Mouse (Mus musculus): ENCODE measurements around the gene Tfap2a. TPM values are rescaled to one million over a fixed set of nuclear protein-coding genes. Genes with fewer than 3 reads are reported as not detected.

Gene Tfap2a
- polyA plus RNA-seq, 1 experiment from 2014 or later = 0.22 TPM

DNA sequence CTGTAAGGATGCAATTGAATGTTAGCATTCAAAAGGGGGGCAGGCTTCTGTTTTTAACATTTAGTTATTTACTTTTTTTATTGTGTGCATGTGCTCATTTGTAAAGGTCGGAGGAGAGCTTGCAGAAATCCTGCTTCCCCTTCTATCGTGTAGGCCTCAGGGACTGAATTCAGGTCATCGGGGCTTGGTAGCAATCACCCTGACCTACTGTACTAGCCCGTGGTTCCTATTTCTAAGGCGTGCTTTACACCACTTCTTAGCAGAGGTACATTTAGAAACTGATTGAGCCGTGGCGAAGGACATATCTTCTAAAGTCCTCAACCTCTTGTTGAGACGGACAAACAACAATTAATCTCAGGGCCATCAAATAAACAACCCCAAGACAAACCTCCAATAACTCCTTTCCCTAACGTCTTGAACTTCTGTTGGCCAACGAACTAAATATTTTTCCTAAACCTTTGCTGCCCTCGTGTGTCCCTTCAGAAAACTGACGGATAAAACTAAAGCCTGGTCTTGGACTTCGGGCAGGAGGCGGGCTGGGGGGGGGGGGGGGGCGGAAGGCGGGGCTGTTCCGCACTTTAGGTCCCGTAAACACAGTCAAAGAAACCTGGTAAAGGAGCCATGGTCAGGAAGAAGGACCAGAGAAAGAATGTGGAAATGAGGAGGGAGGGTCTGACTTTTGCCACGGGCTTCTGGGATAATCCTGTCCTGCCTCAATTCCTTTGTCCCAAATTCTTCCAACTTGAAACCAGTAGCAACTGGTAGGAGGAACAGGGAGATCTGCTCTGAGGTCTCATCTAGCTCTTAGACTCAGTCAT is 10.8 kb upstream of the Tfap2a start:
- Histone ChIP-seq H3K9ac (ENCODE audit: low read length) (no peak overlapping the region), H3K27me3 (ENCODE audit: control insufficient read depth, insufficient read depth, low read length) (peaks cover 29% of the 10 kb centered on the region), H3K36me3 (ENCODE audit: control insufficient read depth, insufficient read depth, low read length) (no peaks in the 10 kb centered on the region), H3K9me3 (ENCODE audit: control insufficient read depth, low read length) (peaks cover 3% of the 10 kb centered on the region; the same call in 1 of the 2 replicates), H3K4me3 (ENCODE audit: control insufficient read depth in 1 of 2, insufficient read depth in 1 of 2, low read depth in 1 of 2, low read length in 2 of 2) (no peak overlapping the region), H3K27ac (replicated peaks in 1 of 2; ENCODE audit: control insufficient read depth in 1 of 2, insufficient read depth in 1 of 2, low read depth in 2 of 2, low read length in 2 of 2) (no peak overlapping the region), H3K4me1 (ENCODE audit: control insufficient read depth in 2 of 2, insufficient read depth in 2 of 2, low read length in 2 of 2) (peaks cover 0 to 10% of the 10 kb centered on the region in 2 experiments; a peak in 2 of 4 replicates), H3K4me2 (ENCODE audit: low read length) (peak overlapping the region; percentile 50)
- 15% methylated on average over 19 of the region's 19 CpGs for WGBS
- ATAC-seq (ENCODE audit: insufficient number of reproducible peaks, insufficient read depth, low FRiP score, low read depth) = no peak

DNA sequence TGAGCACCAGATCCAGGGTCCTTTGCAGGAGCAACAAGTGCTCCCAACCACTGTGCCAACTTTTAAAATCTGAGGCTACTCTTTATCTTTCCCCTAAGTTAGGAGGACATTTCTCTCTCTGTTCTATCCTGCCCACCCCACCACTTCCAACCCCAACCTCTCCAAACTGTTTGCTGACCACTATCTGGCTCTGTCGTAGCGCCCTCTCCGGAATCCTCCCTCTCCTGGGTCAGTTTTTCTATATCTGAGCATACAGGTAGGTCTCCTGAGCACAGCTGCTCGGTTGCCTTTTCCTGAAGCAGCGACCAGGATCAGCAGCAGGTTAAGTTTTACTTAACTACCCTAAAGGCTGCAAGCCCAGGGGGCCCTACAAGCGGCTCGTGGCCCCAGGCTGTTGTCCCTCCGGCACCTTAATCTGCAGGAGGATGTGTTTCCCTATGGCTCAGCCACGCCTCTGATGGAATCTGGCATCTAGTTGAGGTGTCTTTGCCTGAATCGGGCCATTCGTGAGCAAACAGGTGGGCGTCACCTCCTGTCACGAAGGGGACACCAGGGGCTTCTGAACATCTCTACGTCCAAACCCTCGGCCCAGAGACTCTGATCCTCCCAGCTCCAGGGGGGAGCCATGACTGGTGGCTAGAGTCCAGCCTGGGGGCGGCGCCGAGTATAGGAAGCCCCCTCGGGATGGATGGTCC is 6.1 kb upstream of the Tfap2a start:
- Histone ChIP-seq H3K4me3 (ENCODE audit: control insufficient read depth in 1 of 2, insufficient read depth in 1 of 2, low read depth in 1 of 2, low read length in 2 of 2) (peak overlapping the region in 1 of 2 experiments; percentile 18; a peak in 2 of 4 replicates), H3K27ac (replicated peaks in 1 of 2; ENCODE audit: control insufficient read depth in 1 of 2, insufficient read depth in 1 of 2, low read depth in 2 of 2, low read length in 2 of 2) (no peak overlapping the region), H3K36me3 (ENCODE audit: control insufficient read depth, insufficient read depth, low read length) (no peaks in the 10 kb centered on the region), H3K27me3 (ENCODE audit: control insufficient read depth, insufficient read depth, low read length) (peaks cover 75% of the 10 kb centered on the region), H3K4me2 (ENCODE audit: low read length) (peak overlapping the region; percentile 58), H3K9me3 (ENCODE audit: control insufficient read depth, low read length) (peaks cover 3% of the 10 kb centered on the region; the same call in 1 of the 2 replicates), H3K9ac (ENCODE audit: low read length) (no peak overlapping the region), H3K4me1 (ENCODE audit: control insufficient read depth in 2 of 2, insufficient read depth in 2 of 2, low read length in 2 of 2) (peaks cover 0 to 10% of the 10 kb centered on the region in 2 experiments; a peak in 3 of 4 replicates)
- WGBS = 1% methylated on average over 19 of the region's 19 CpGs
- no peak for ATAC-seq (ENCODE audit: insufficient number of reproducible peaks, insufficient read depth, low FRiP score, low read depth)

DNA sequence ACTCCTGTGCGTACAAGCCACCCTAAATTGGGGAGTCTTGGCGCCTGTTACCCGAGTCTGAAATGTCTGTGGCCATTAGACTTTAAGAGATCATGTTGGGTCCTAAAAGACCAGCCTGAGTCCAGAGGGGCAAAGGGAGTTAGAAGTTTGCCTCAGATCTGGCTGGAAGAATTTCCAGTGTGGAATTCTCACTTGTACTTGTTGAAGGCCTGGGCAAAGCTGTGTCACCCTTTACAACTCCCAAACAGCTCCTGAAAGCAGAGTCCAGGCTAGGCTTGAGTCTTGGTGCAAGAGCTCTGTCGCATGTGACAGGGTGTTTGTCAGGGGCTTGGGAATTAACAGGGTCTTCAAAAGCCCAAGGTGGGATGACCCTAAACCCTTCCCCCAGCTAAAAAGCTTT is 5.0 kb upstream of the Tfap2a start:
- WGBS = 20% methylated on average over 4 of the region's 4 CpGs
- Histone ChIP-seq H3K4me1 (ENCODE audit: control insufficient read depth in 2 of 2, insufficient read depth in 2 of 2, low read length in 2 of 2) (peaks cover 0 to 10% of the 10 kb centered on the region in 2 experiments; a peak in 3 of 4 replicates), H3K9me3 (ENCODE audit: control insufficient read depth, low read length) (peaks cover 3% of the 10 kb centered on the region; the same call in 1 of the 2 replicates), H3K36me3 (ENCODE audit: control insufficient read depth, insufficient read depth, low read length) (no peaks in the 10 kb centered on the region), H3K9ac (ENCODE audit: low read length) (no peak overlapping the region), H3K4me2 (ENCODE audit: low read length) (no peak overlapping the region), H3K27me3 (ENCODE audit: control insufficient read depth, insufficient read depth, low read length) (peaks cover 86% of the 10 kb centered on the region), H3K4me3 (ENCODE audit: control insufficient read depth in 1 of 2, insufficient read depth in 1 of 2, low read depth in 1 of 2, low read length in 2 of 2) (no peak overlapping the region), H3K27ac (replicated peaks in 1 of 2; ENCODE audit: control insufficient read depth in 1 of 2, insufficient read depth in 1 of 2, low read depth in 2 of 2, low read length in 2 of 2) (no peak overlapping the region)
- ATAC-seq (ENCODE audit: insufficient number of reproducible peaks, insufficient read depth, low FRiP score, low read depth) = no peak

DNA sequence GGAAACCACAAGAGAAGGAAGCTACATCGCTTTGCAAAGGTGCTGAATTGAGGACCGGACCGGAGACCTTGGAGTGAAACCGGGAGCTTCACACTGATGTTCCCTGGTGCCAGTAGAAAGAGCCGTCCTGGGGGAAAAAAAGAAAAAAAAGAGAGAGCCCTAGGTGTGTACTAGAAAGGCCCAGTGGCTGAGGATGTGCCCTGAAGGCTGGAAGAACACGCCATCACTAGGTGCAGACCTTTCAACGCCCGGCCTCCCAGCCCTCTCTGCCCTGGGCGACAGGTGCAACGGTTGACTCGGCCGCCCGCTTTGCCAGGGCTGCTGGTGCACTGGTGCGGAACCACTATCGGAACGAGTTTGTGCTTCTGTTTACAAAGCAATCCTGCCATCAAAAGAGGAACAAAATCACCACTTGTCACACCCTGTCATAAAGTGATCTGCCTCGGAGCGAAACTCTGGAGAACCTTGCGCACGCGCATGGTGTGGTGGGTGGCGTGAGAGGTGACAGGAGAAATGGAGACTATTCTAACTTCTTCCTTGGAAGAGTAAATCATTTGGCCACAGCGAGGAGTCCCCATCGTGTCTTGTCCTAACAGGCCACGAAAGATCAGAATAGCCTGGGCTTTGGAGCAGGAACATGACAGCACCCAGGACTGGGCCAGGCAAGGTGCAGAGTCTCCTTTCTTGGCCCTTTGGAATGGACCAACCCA is 3.8 kb upstream of the Tfap2a start:
- Histone ChIP-seq H3K9ac (ENCODE audit: low read length) (no peak overlapping the region), H3K4me1 (ENCODE audit: control insufficient read depth in 2 of 2, insufficient read depth in 2 of 2, low read length in 2 of 2) (peaks cover 0 to 10% of the 10 kb centered on the region in 2 experiments; a peak in 3 of 4 replicates), H3K36me3 (ENCODE audit: control insufficient read depth, insufficient read depth, low read length) (no peaks in the 10 kb centered on the region), H3K9me3 (ENCODE audit: control insufficient read depth, low read length) (peaks cover 3% of the 10 kb centered on the region; the same call in 1 of the 2 replicates), H3K4me2 (ENCODE audit: low read length) (no peak overlapping the region), H3K4me3 (ENCODE audit: control insufficient read depth in 1 of 2, insufficient read depth in 1 of 2, low read depth in 1 of 2, low read length in 2 of 2) (no peak overlapping the region), H3K27me3 (ENCODE audit: control insufficient read depth, insufficient read depth, low read length) (peaks cover 95% of the 10 kb centered on the region), H3K27ac (replicated peaks in 1 of 2; ENCODE audit: control insufficient read depth in 1 of 2, insufficient read depth in 1 of 2, low read depth in 2 of 2, low read length in 2 of 2) (no peak overlapping the region)
- ATAC-seq (ENCODE audit: insufficient number of reproducible peaks, insufficient read depth, low FRiP score, low read depth) = no peak
- 4% methylated on average over 25 of the region's 25 CpGs for WGBS

DNA sequence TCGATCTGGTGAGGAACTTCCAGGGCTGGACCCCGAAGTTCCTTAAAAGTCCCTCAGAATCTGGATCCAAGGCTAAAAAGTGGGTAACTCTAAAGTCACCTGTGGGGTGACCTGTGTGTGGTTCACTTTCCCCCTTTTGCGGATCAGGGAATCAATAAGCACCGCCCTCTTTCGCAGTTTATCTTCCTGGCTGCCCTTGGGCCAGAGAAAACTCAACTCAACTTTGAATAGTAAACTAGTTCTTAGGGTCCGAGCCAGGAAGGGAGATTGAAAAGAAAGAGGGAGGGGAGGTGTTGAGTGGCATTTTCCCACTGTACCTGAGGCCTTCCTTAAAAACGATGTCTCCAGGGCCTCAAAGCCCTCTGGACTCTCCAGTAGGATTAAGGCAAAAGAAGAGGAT is 3.3 kb upstream of the Tfap2a start:
- ATAC-seq (ENCODE audit: insufficient number of reproducible peaks, insufficient read depth, low FRiP score, low read depth) = no peak
- no peak overlapping the region for H3K9ac ChIP-seq (ENCODE audit: low read length)
- no peaks in the 10 kb centered on the region for H3K36me3 ChIP-seq (ENCODE audit: control insufficient read depth, insufficient read depth, low read length)
- H3K4me3 ChIP-seq (ENCODE audit: control insufficient read depth in 1 of 2, insufficient read depth in 1 of 2, low read depth in 1 of 2, low read length in 2 of 2) = no peak overlapping the region
- no peak overlapping the region for H3K27ac ChIP-seq (replicated peaks in 1 of 2; ENCODE audit: control insufficient read depth in 1 of 2, insufficient read depth in 1 of 2, low read depth in 2 of 2, low read length in 2 of 2)
- H3K27me3 ChIP-seq (ENCODE audit: control insufficient read depth, insufficient read depth, low read length) = peaks cover 99% of the 10 kb centered on the region
- 1% methylated on average over 7 of the region's 7 CpGs for WGBS
- H3K4me1 ChIP-seq (ENCODE audit: control insufficient read depth in 2 of 2, insufficient read depth in 2 of 2, low read length in 2 of 2) = peaks cover 0 to 10% of the 10 kb centered on the region in 2 experiments; a peak in 3 of 4 replicates
- no peak overlapping the region for H3K4me2 ChIP-seq (ENCODE audit: low read length)
- H3K9me3 ChIP-seq (ENCODE audit: control insufficient read depth, low read length) = peaks cover 3% of the 10 kb centered on the region; the same call in 1 of the 2 replicates

DNA sequence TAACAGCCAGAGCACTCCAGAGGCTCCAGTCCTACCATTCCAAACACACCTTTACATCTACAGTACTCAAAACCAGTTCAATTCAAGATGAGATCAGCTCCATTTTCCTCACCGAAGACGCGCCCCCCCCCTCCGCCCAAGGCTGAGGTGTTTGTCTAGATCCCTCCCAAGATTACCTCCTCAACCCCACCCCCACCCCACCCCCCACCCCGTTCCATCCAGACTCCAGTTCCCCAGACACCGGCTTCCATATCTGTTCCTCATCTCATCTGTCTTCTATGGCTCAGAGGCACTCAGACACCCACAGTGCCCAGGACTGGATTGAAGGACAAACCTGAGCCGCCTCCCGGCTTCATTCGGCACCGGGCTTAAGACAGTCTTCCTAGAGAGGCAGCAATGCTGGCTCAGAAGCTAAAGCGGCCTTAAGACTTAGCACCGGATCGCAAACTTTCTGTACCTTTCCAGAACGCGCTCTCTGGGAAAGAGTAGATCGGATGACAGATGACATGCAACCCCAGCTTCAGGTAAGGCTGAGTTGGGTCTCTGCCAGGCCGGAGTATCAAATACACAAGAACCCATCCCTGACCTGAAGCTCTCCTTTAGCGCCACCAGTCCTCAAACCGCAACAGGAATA is 2.7 kb upstream of the Tfap2a start:
- H3K4me1 ChIP-seq (ENCODE audit: control insufficient read depth in 2 of 2, insufficient read depth in 2 of 2, low read length in 2 of 2) = peaks cover 0 to 10% of the 10 kb centered on the region in 2 experiments; a peak in 3 of 4 replicates
- no peaks in the 10 kb centered on the region for H3K36me3 ChIP-seq (ENCODE audit: control insufficient read depth, insufficient read depth, low read length)
- 3% methylated on average over 19 of the region's 19 CpGs for WGBS
- H3K4me3 ChIP-seq (ENCODE audit: control insufficient read depth in 1 of 2, insufficient read depth in 1 of 2, low read depth in 1 of 2, low read length in 2 of 2) = no peak overlapping the region
- no peak overlapping the region for H3K27ac ChIP-seq (replicated peaks in 1 of 2; ENCODE audit: control insufficient read depth in 1 of 2, insufficient read depth in 1 of 2, low read depth in 2 of 2, low read length in 2 of 2)
- no peak overlapping the region for H3K9ac ChIP-seq (ENCODE audit: low read length)
- ATAC-seq (ENCODE audit: insufficient number of reproducible peaks, insufficient read depth, low FRiP score, low read depth) = no peak
- H3K27me3 ChIP-seq (ENCODE audit: control insufficient read depth, insufficient read depth, low read length) = peaks cover 99% of the 10 kb centered on the region
- H3K4me2 ChIP-seq (ENCODE audit: low read length) = no peak overlapping the region
- peaks cover 3% of the 10 kb centered on the region; the same call in 1 of the 2 replicates for H3K9me3 ChIP-seq (ENCODE audit: control insufficient read depth, low read length)

DNA sequence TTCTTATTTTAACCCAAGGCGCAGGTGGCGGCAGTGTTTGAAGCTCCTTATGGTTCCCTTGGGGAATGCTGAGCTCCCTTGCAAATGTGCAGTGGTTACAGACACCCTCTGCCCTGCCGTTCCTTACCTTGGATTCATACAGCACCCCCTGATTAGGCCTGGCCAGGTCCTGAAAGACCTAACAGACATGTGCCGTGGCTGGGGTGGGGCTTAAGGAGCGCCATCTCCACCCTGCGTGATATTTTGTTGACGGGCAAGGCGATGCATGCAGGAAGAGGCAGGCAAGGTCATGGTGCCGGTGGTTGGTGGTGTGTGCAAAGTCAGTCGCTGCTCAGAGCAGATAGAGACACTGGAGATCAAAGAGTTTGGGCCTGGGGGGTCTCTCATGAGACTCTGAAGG is 1.7 kb upstream of the Tfap2a start:
- Histone ChIP-seq H3K36me3 (ENCODE audit: control insufficient read depth, insufficient read depth, low read length) (no peaks in the 10 kb centered on the region), H3K9ac (ENCODE audit: low read length) (no peak overlapping the region), H3K9me3 (ENCODE audit: control insufficient read depth, low read length) (no peaks in the 10 kb centered on the region), H3K27me3 (ENCODE audit: control insufficient read depth, insufficient read depth, low read length) (peaks cover 99% of the 10 kb centered on the region), H3K4me1 (ENCODE audit: control insufficient read depth in 2 of 2, insufficient read depth in 2 of 2, low read length in 2 of 2) (peaks cover 0 to 8% of the 10 kb centered on the region in 2 experiments; a peak in 3 of 4 replicates), H3K4me2 (ENCODE audit: low read length) (no peak overlapping the region), H3K4me3 (ENCODE audit: control insufficient read depth in 1 of 2, insufficient read depth in 1 of 2, low read depth in 1 of 2, low read length in 2 of 2) (no peak overlapping the region), H3K27ac (replicated peaks in 1 of 2; ENCODE audit: control insufficient read depth in 1 of 2, insufficient read depth in 1 of 2, low read depth in 2 of 2, low read length in 2 of 2) (no peak overlapping the region)
- 1% methylated on average over 10 of the region's 10 CpGs for WGBS
- no peak for ATAC-seq (ENCODE audit: insufficient number of reproducible peaks, insufficient read depth, low FRiP score, low read depth)

Data from heart, embryonic 14.5 days (tissue).